ENCODE assay signal across 17 mouse cellular contexts in genomic region chr11:35154449-35154848, GRCm38 (mm10). TPM values are rescaled to one million over a fixed set of nuclear protein-coding genes. Genes with fewer than 3 reads are reported as not detected.
DNase-seq lines count a peak whose midpoint lies in the region; ATAC-seq and TF ChIP-seq lines count a peak whose summit lies in the region.
"Had no signal": no experiment of that assay in that cellular context is flagged by ENCODE, and none has a peak within 500 bp of the region (broad histone marks: within the 10 kb centered on the region; RNA-seq: fewer than 3 reads in every experiment).

No protein-coding gene starts in this region.

- peak overlapping the region; percentile 5; the same call in 1 of the 2 replicates for H3K4me2 ChIP-seq in embryonic facial prominence, embryonic 13.5 days
- H3K4me2 ChIP-seq in limb, embryonic 14.5 days (replicated peaks; ENCODE audit: low read depth, low read length, severe bottlenecking): no peak overlapping the region
- H3K4me2 ChIP-seq: forebrain, embryonic 15.5 days; heart, embryonic 12.5 days; hindbrain, embryonic 14.5 days had no signal

- H3K27me3 ChIP-seq in embryonic facial prominence, embryonic 13.5 days: no peaks in the 10 kb centered on the region
- H3K27me3 ChIP-seq in limb, embryonic 14.5 days (ENCODE audit: control insufficient read depth, insufficient read depth, low read length): no peaks in the 10 kb centered on the region
- H3K27me3 ChIP-seq: CH12.LX; forebrain, embryonic 15.5 days; heart, embryonic 12.5 days had no signal

- peak overlapping the region; percentile 67 for H3K27ac ChIP-seq in layer of hippocampus, adult 2 months
- peak overlapping the region; percentile 71 for H3K27ac ChIP-seq in embryonic facial prominence, embryonic 13.5 days
- 0 out of 2 replicates have a peak overlapping the region, but pooled peaks have one; percentile 13 for H3K27ac ChIP-seq in limb, embryonic 14.5 days (replicated peaks; ENCODE audit: low read depth, low read length)
- H3K27ac ChIP-seq: forebrain, embryonic 15.5 days; hindbrain, embryonic 10.5 days; hindbrain, embryonic 14.5 days had no signal

- H3K9ac ChIP-seq in embryonic facial prominence, embryonic 13.5 days: no peak overlapping the region
- H3K9ac ChIP-seq in limb, embryonic 14.5 days (ENCODE audit: low read depth, low read length, severe bottlenecking): no peak overlapping the region
- H3K9ac ChIP-seq: forebrain, embryonic 15.5 days; heart, embryonic 12.5 days; hindbrain, embryonic 14.5 days had no signal

- no peak for ATAC-seq in embryonic facial prominence, embryonic 13.5 days (ENCODE audit: insufficient number of reproducible peaks, insufficient read depth, low FRiP score, low TSS enrichment, low read depth)
- ATAC-seq in limb, embryonic 14.5 days (ENCODE audit: low FRiP score, low read depth): no peak
- ATAC-seq: forebrain, embryonic 15.5 days had no signal

- no peak overlapping the region for H3K4me3 ChIP-seq in layer of hippocampus, adult 2 months
- no peak overlapping the region for H3K4me3 ChIP-seq in embryonic facial prominence, embryonic 13.5 days
- H3K4me3 ChIP-seq in limb, embryonic 14.5 days (replicated peaks; ENCODE audit: low read length): no peak overlapping the region
- H3K4me3 ChIP-seq: forebrain, embryonic 15.5 days; heart, embryonic 12.5 days; hindbrain, embryonic 10.5 days had no signal

- WGBS in embryonic facial prominence, embryonic 13.5 days: 53% methylated on average over 5 of the region's 5 CpGs
- WGBS in limb, embryonic 14.5 days: 40% methylated on average over 5 of the region's 5 CpGs

- H3K36me3 ChIP-seq in embryonic facial prominence, embryonic 13.5 days: no peaks in the 10 kb centered on the region
- no peaks in the 10 kb centered on the region for H3K36me3 ChIP-seq in limb, embryonic 14.5 days (ENCODE audit: control insufficient read depth, insufficient read depth, low read length)
- H3K36me3 ChIP-seq: forebrain, embryonic 15.5 days; heart, embryonic 12.5 days; hindbrain, embryonic 10.5 days had no signal

- no peak for DNase-seq in layer of hippocampus, adult 2 months (ENCODE audit: low spot score in 2 of 2)
- no peak for DNase-seq in layer of hippocampus, adult 8-10 months (ENCODE audit: low spot score in 2 of 2)
- DNase-seq in 3T3-L1 (ENCODE audit: low read depth, low spot score): peak; percentile 27
- no peak for DNase-seq in limb, embryonic 14.5 days (ENCODE audit: low spot score)
- DNase-seq in kidney, postnatal 14 days: no peak
- DNase-seq in spleen, postnatal 14 days (ENCODE audit: low spot score in 2 of 2): no peak
- DNase-seq: adrenal gland, adult 2 months; adrenal gland, postnatal 25 days; cerebellum, adult 2 months; cerebellum, postnatal 10 days; gastrocnemius, postnatal 10 days had no signal

- no peak for TF ChIP-seq CTCF in layer of hippocampus, adult 2 months (conservative IDR thresholded peaks at IDR 0.05)

- no peaks in the 10 kb centered on the region for H3K9me3 ChIP-seq in embryonic facial prominence, embryonic 13.5 days
- H3K9me3 ChIP-seq in limb, embryonic 14.5 days (ENCODE audit: control insufficient read depth, low read length): no peaks in the 10 kb centered on the region
- H3K9me3 ChIP-seq: forebrain, embryonic 15.5 days; heart, embryonic 12.5 days; hindbrain, embryonic 10.5 days had no signal

- H3K4me1 ChIP-seq in embryonic facial prominence, embryonic 13.5 days: peaks cover 69% of the 10 kb centered on the region
- H3K4me1 ChIP-seq in limb, embryonic 14.5 days (ENCODE audit: control insufficient read depth, insufficient read depth, low read length): peaks cover 37% of the 10 kb centered on the region

- TF ChIP-seq POLR2A in limb, embryonic 14.5 days (IDR thresholded peaks at IDR 0.05; ENCODE audit: borderline replicate concordance, extremely low read depth, insufficient read depth, insufficient read length): no peak

RNA-seq across cellular contexts. Expression of gene Slit3, which starts 33.4 kb away (rescaled TPM):
- total RNA-seq in layer of hippocampus, adult 2 months (2021): 100 to 1,000 TPM in 1 of 2 experiments, 10 to 100 TPM in 1; 98.9 to 106 TPM
- total RNA-seq in layer of hippocampus, adult 8-10 months (2022): 100 to 1,000 TPM in 1 of 4 experiments, 10 to 100 TPM in 3; 79.5 to 107 (median 95.7) TPM
- polyA plus RNA-seq in embryonic facial prominence, embryonic 13.5 days (2015; fragmentation: Nextera tagmentation; extraction: Ambion mirVana): 28.0 and 37.4 TPM in 2 replicates
- polyA plus RNA-seq in limb, embryonic 14.5 days (2012; rRNA removed): 32.9 and 41.2 TPM in 2 replicates
- 33.0 and 36.8 TPM in 2 replicates for polyA plus RNA-seq in limb, embryonic 14.5 days (2014; fragmentation: Nextera tagmentation; extraction: Ambion mirVana)

Comparison
In these comparisons a context has a peak if more than half of its experiments do, and no peak if none do; other contexts are left out.
1. H3K27ac ChIP-seq: peak in every context shown above with its lines; median percentile 71 in embryonic facial prominence, embryonic 13.5 days; 67 in layer of hippocampus, adult 2 months; 13 in limb, embryonic 14.5 days.